Mouse (Mus musculus): ENCODE measurements at regions not wholly inside any gene's neighbourhood (a gene's known extent, or its start where the extent isn't known, plus 50 kb on each side); places are given as distances from the start of the nearest gene placed in this dataset.

- DNase-seq (ENCODE audit: low spot score in 2 of 2), result peak; percentile 6 to 23
Measured at GRCm38 (mm10) chr17:63575316-63576007, 75.6 kb upstream of the Fbxl17 start.

- no peak for DNase-seq (ENCODE audit: low spot score in 2 of 2)
Measured at GRCm38 (mm10) chr17:63582870-63583269, 83.1 kb upstream of the Fbxl17 start.

GRCm38 (mm10) chr17:63607021-63607751 lies 107.4 kb upstream of the Fbxl17 start:
- DNase-seq (ENCODE audit: low spot score in 2 of 2), result no peak

- no peak for DNase-seq (ENCODE audit: low spot score in 2 of 2)
Measured at GRCm38 (mm10) chr17:63622726-63623125, 122.9 kb upstream of the Fbxl17 start.

GRCm38 (mm10) chr17:63637598-63637997 lies 137.8 kb upstream of the Fbxl17 start:
- no peak for DNase-seq (ENCODE audit: low spot score in 2 of 2)

- no peak for DNase-seq (ENCODE audit: low spot score in 2 of 2)
Measured at GRCm38 (mm10) chr17:63644390-63644789, 144.6 kb upstream of the Fbxl17 start.

GRCm38 (mm10) chr17:63657687-63658086 lies 157.9 kb upstream of the Fbxl17 start:
- no peak for DNase-seq (ENCODE audit: low spot score in 2 of 2)

GRCm38 (mm10) chr17:63660841-63661481 lies 161.1 kb upstream of the Fbxl17 start:
- peak; percentile 41 to 68 for DNase-seq (ENCODE audit: low spot score in 2 of 2)

GRCm38 (mm10) chr17:63661584-63661983 lies 161.8 kb upstream of the Fbxl17 start:
- no peak for DNase-seq (ENCODE audit: low spot score in 2 of 2)

- DNase-seq (ENCODE audit: low spot score in 2 of 2), result no peak
Measured at GRCm38 (mm10) chr17:63662251-63662650, 162.4 kb upstream of the Fbxl17 start.

GRCm38 (mm10) chr17:63676791-63677190 lies 177.0 kb upstream of the Fbxl17 start:
- DNase-seq (ENCODE audit: low spot score in 2 of 2), result no peak

- DNase-seq (ENCODE audit: low spot score in 2 of 2), result no peak
Measured at GRCm38 (mm10) chr17:63677996-63678657, 178.3 kb upstream of the Fbxl17 start.

GRCm38 (mm10) chr17:63680479-63680878 lies 180.7 kb upstream of the Fbxl17 start:
- DNase-seq (ENCODE audit: low spot score in 2 of 2), result no peak

- no peak for DNase-seq (ENCODE audit: low spot score in 2 of 2)
Measured at GRCm38 (mm10) chr17:63683345-63683744, 179.5 kb upstream of the Fer start.

- DNase-seq (ENCODE audit: low spot score in 2 of 2), result no peak
Measured at GRCm38 (mm10) chr17:63684026-63684425, 178.8 kb upstream of the Fer start.

GRCm38 (mm10) chr17:63685956-63686355 lies 176.9 kb upstream of the Fer start:
- no peak for DNase-seq (ENCODE audit: low spot score in 2 of 2)

GRCm38 (mm10) chr17:63686361-63686760 lies 176.5 kb upstream of the Fer start:
- no peak for DNase-seq (ENCODE audit: low spot score in 2 of 2)

- DNase-seq (ENCODE audit: low spot score in 2 of 2), result no peak
Measured at GRCm38 (mm10) chr17:63689291-63689690, 173.6 kb upstream of the Fer start.

- no peak for DNase-seq (ENCODE audit: low spot score in 2 of 2)
Measured at GRCm38 (mm10) chr17:63690829-63691689, 171.8 kb upstream of the Fer start.

- DNase-seq (ENCODE audit: low spot score in 2 of 2), result no peak
Measured at GRCm38 (mm10) chr17:63691690-63691968, 171.2 kb upstream of the Fer start.

GRCm38 (mm10) chr17:63693274-63693673 lies 169.6 kb upstream of the Fer start:
- DNase-seq (ENCODE audit: low spot score in 2 of 2), result no peak

- no peak for DNase-seq (ENCODE audit: low spot score in 2 of 2)
Measured at GRCm38 (mm10) chr17:63699537-63699936, 163.3 kb upstream of the Fer start.

All from right cerebral cortex, postnatal 36 days (tissue).